Mouse (Mus musculus) brain, embryonic 14.5 days (tissue): Measurements from ENCODE around the gene Aldh2.

Experiments
- CTCF ChIP-seq: fragments of 200-500 bp; IDR thresholded peaks from 2 replicates; pipeline ENCODE4 v1.5.1; 2012; ENCODE audit warnings: inconsistent platforms, mild to moderate bottlenecking, moderate library complexity, borderline replicate concordance; ENCODE audit not compliant: insufficient read depth, insufficient read length; ENCODE audit errors: extremely low read depth
- POLR2A ChIP-seq: fragments of 200-500 bp; IDR thresholded peaks from 2 replicates; pipeline ENCODE4 v1.6.1; 2012; ENCODE audit warnings: mild to moderate bottlenecking, inconsistent platforms, borderline replicate concordance; ENCODE audit not compliant: poor library complexity, insufficient read depth, insufficient read length, severe bottlenecking; ENCODE audit errors: extremely low read depth

GRCm38 (mm10) chr5:121536921-121537555, 56.6 kb downstream of the Aldh2 start:
- TF ChIP-seq CTCF (no peak), POLR2A (no peak)
